Mouse (Mus musculus) heart, postnatal 14 days (tissue): ENCODE data around the gene 1700018F24Rik. TPM values are rescaled to one million over a fixed set of nuclear protein-coding genes. Genes with fewer than 3 reads are reported as not detected.
A peak's percentile ranks its signal among the peaks of the same experiment; 100 is the strongest.
"Not testable (repeated sequence)": the region's sequence is repeated elsewhere in the genome, so short reads cannot be mapped to it uniquely, and the experiment has no call there.

ENCODE experiments used
- DNase-seq, 2 experiments: peaks; one replicate each; pipeline ENCODE4 v3.0.0; 2021 to 2022
- intact Hi-C: fragments of 180-260 bp; cut with DNase I; formaldehyde crosslinking; loops from one replicate; pipeline ENCODE4 v1.15.1; 2025
- total RNA-seq, 2 experiments: library from RNA; stranded (reverse); gene quantifications; 2 replicates each; pipeline ENCODE4 v1.2.3; 2021

Gene 1700018F24Rik
- total RNA-seq, 2 experiments from 2014 or later = not detected

DNA sequence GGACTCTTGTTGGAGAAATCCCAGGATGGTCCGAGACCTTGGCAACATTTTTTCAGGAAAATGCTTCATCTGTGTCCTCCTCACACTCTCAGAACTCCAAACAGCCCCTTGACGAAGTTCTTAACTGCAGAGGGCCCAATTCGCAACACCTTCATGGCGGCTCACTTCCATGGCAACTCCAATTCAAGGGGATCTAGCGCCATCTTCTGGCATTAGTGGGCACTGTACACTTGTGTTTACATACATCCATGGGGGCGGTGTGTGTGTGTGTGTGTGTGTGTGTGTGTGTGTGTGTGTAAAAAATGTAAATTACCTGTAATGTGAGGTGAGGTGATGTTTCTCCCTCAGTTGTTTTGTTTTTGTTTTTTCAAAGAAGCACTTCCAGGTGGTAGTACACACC, 28.6 kb downstream of the 1700018F24Rik start:
- intact Hi-C loops = loop anchor here (5.0 to 10.0 kb wide), 2 partner anchors 69 to 197 kb away; no protein-coding TSS in a partner anchor
- no peak for DNase-seq

DNA sequence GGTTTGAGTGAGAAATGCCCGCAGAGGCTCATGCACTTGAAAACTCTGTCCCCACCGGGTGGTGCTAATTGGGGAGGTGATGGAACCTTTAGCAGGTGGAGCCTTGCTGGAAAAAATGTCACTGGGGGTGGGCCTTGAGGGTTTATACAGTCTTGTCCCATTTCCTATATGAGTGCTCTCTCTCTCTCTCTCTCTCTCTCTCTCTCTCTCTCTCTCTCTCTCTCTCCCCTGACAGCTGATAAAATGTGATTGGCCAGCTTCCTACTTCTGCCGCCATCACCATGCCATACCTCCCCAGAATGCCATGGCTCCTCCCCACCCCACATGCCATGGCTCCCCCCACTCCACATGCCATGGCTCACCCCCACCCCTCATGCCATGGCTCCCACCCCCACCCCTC, 32.3 kb downstream of the 1700018F24Rik start:
- intact Hi-C loops = loop anchor here (10.0 kb wide), 1 partner anchor 200 kb away; no protein-coding TSS in a partner anchor
- no peak for DNase-seq

DNA sequence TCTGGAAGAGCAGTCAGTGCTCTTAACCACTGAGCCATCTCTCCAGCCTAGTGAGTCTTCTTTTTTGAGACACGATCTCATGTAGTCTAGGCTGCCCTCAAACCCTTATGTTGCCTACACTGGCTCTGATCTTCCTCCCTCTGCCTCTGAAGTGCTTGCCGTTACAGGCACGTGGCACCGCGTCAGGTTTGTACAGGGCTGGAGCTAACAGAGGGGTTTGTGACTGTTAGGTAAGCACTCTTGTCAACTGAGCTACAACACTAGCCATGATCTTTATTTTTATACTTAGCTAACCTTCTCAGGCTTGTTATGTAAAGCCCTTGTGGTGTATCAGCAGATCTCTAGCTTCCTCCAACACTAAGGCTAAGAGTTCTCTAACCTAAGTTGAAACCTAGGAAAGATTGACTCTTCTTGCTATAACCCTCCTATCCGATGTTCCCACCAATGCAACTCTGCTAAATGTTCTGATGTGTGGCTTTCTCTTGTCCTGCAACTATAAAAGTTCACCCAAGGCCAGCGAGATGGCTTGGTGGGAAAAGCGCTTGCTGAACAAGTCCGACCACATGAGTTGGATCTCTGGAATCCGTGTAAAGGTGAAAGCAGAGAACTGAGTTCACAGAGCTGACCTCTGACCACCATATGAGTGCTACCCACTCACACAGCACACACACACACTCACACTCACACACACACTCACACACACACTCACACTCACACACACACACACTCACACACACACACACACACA, 39.2 kb downstream of the 1700018F24Rik start:
- intact Hi-C loops = no loop called here

DNA sequence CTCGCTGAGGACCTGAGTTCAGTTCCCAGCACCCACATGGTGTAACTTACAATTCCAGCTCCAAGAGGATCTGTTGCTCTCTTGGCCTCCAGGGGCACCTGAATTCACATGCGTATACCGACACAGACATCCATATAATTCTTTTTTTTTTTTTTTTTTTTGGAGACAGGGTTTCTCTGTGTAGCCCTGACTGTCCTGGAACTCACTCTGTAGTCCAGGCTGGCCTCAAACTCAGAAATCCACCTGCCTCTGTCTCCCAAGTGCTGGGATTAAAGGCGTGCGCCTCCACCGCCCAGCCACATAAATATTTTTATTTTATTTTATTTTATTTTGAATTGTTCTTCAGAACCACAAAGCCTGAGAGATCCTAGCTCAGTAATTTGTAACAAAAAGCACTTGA, 40.4 kb downstream of the 1700018F24Rik start:
- intact Hi-C loops, DNase-seq: not testable (repeated sequence)

More for the DNA sequence above, 39.2 kb downstream of the 1700018F24Rik start:
- no peak for DNase-seq

DNA sequence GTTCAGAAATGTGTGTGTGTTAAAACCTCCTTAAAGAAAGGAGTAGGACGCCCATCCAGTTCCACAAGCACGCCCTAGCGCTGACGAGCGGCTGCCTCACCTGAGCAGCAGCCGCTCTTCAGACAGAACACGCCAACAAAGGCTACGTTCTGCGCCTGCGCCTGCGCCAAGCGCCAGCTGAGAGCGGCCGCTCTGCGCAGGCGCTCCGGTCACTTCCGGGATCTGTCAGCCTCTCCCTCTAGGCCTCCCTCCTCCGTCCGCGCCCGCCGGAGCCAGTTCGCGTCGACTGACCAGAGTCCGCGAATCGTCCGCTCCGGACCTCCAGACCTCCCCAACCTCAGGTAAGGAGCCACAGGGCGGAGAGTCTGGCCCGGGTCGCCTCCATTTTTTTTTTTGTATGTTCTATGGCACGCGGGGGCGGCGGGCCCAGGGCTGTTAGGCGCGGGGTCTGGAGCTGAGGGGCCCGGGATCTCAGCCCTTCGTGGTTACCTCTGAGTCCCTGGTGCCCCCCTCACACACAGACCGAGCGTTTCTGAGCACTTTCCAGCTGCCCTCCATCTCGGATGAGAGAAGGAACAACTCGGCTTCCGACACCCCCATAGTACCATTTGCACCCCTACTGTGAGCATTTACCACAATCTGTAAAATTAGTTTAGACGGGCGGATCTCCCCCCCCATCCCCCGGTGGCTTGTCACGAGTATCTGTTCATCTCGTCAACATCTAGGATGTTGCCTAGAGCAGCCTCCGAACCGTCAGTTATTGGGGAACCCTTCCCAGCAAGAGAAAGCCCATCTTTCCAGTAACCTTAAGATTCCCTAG, 41.1 kb downstream of the 1700018F24Rik start, which contains the start of the genes Arpc1a and Kpna7:
Arpc1a (plus strand) TSS at position 199 of the 820 bp plus-strand sequence.
Kpna7 (minus strand) TSS at position 399 of the 820 bp plus-strand sequence.
- peak; percentile 96 to 97 for DNase-seq
- intact Hi-C loops = loop anchor here (2.0 kb wide), 1 partner anchor 31 kb away; the partner anchor contains the start of gene Arpc1b

DNA sequence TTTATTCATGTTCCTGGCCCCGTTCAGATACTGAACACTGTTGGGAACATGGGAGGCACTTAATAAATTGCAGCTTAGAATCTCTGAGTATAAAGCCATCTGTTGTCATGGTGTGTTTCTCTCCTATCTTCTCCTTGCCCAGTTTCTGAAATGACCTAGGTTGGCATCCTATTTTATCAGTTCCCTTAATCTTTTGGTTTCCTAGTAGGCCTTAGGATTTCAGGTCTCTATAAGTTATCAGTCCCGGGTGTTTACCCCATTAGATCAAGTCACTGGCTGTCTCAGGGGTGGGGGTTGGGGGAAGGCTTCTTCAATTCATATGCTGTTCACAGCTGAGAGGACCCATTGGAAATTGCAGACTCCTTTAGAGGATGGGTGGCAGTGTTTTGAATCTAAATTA, 42.0 kb downstream of the 1700018F24Rik start:
- DNase-seq = no peak
- intact Hi-C loops = loop anchor here (2.0 kb wide), 1 partner anchor 30 kb away; the partner anchor contains the start of gene Arpc1b

DNA sequence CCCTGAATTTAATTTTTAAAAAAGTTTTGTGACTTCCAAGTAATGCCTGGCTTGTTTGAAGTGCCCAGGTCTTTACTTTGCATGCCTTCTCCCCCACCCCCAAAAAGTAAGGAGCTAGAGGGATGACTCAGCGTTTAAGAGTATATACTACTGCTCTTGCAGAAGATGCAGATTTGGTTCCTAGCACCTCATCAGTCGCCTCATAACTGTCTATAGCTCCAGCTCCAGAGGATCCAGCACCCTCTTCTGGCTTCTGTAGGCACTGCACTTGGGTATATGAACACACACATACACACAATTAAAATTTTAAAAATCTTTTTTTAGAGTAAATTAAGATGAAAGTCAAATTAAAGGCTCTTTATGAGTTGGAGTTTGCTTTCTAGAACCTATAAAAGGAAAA, 45.4 kb downstream of the 1700018F24Rik start:
- intact Hi-C loops = no loop called here
- no peak for DNase-seq

DNA sequence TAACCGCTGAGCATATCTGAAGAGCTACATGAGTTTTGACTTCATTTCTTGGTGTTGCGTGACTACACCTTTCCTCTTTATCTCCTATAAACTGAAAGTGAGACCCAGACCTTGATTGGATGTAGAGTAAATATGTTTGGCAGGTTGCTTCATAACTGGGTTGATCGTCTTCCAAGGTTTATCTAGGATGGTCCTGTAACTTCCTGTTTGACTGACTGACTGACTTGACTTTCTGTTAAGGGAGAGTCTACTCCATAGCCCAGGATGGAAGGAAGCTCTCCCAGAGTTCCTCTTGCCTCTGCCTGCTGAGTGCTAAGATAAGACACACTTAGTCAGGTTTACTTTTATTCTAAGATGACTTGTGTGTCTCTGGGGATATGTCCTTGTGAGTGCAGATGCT, 47.1 kb downstream of the 1700018F24Rik start:
- DNase-seq = no peak

More for the DNA sequence above, 47.1 kb downstream of the 1700018F24Rik start:
- intact Hi-C loops = no loop called here

Other genes starting within 250 kb of the 1700018F24Rik start
- gene Smurf1, start 77.1 kb upstream of the 1700018F24Rik start, total RNA-seq = 10 to 100 TPM; 23.7 to 25.4 TPM
- gene Gm4871, start 10.2 kb upstream of the 1700018F24Rik start, total RNA-seq = not detected
- gene Arpc1a, start 40.8 kb downstream of the 1700018F24Rik start, total RNA-seq = 10 to 100 TPM; 63.3 to 67.2 TPM
- gene Kpna7, start 41.0 kb downstream of the 1700018F24Rik start, total RNA-seq = not detected
- 100 to 1,000 TPM in 1 of 2 experiments, 10 to 100 TPM in 1; 97.2 to 113 TPM for gene Arpc1b, start 71.2 kb downstream of the 1700018F24Rik start, total RNA-seq
- 10 to 100 TPM; 41.6 to 42.6 TPM for gene Pdap1, start 97.2 kb downstream of the 1700018F24Rik start, total RNA-seq
- gene Bud31, start 97.4 kb downstream of the 1700018F24Rik start, total RNA-seq = 10 to 100 TPM; 59.5 to 73.7 TPM
- 10 to 100 TPM; 27.1 to 27.8 TPM for gene Ptcd1, start 124.1 kb downstream of the 1700018F24Rik start, total RNA-seq
- 10 to 100 TPM; 10.3 to 12.4 TPM for gene Cpsf4, start 124.2 kb downstream of the 1700018F24Rik start, total RNA-seq
- 100 to 1,000 TPM; 871 to 935 TPM for gene Atp5j2, start 149.1 kb downstream of the 1700018F24Rik start, total RNA-seq
- 1 to 10 TPM; 6.3 to 6.6 TPM for gene Zkscan14, start 158.9 kb downstream of the 1700018F24Rik start, total RNA-seq
- 10 to 100 TPM in 1 of 2 experiments, 1 to 10 TPM in 1; 9.9 to 10.0 TPM for gene Zkscan5, start 161.6 kb downstream of the 1700018F24Rik start, total RNA-seq
- 10 to 100 TPM; 28.3 to 31.9 TPM for gene Zfp655, start 188.7 kb downstream of the 1700018F24Rik start, total RNA-seq
- 10 to 100 TPM; 11.0 to 13.9 TPM for gene Zscan25, start 237.5 kb downstream of the 1700018F24Rik start, total RNA-seq